Mouse (Mus musculus): ENCODE measurements around the gene Cacna1g. TPM values are rescaled to one million over a fixed set of nuclear protein-coding genes. Genes with fewer than 3 reads are reported as not detected.
A peak's percentile ranks its signal among the peaks of the same experiment; 100 is the strongest.

Cacna1g gene
- total RNA-seq (2021) = 1 to 10 TPM; 2.1 to 2.8 TPM
- long read RNA-seq, experiment 1 = 0 reads
- long read RNA-seq, experiment 2, partial matches to known transcripts = 0 of 1 reads
- long read RNA-seq, experiment 2, other reads (novel, unspliced or antisense) = 1 of 1 reads

DNA sequence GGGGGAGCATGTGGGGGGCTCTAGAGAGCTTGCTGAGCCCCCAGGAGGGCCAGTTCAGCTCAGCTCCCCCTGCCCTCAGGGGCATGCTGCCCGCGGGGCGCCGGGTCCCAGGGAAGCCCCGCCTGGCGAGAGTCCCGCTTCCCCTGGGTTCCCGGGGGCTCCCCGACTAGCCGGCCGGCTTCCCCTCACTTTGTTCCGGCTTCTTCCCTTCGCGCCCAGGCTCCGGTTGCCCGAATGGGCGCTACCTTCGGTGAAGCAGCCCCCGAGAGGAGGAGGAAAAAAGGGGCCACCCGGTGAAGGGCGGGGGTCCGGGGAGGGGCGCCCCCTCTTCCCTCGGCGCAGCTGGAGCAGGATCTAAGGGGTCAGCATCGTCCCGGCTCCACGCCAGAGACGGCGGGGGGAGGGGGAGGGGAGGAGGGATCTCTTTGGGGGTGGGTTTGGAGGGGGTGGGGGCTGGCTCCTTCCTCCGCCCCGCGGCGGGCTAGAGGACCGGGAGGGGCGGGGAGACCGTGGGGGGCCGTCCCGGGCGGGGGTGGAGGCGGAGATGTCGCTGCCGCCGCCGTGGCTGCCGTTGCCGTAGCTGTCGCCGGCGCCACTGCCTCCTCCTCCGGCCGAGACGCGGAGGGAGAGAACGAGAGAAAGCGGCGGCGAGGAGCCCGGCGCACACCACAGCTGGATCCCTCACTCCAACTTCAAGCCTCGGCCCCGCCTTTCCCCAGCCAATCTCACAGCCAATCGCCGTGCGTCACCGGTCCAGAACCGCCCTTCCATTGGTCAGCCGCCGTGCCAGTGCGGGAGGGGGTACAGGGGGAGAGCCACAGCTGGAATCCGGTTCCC lies at the start of gene Cacna1g:
Cacna1g (minus strand) TSS at position 492 of the 837 bp plus-strand sequence.
- peak; percentile 92 for DNase-seq

GRCm38 (mm10) chr11:94521219-94521843 lies 47.3 kb upstream of the Cacna1g start, which contains the start of gene Mycbpap:
Gene Mycbpap (minus strand): TSS chr11:94521742.
- peak; percentile 72 for DNase-seq

DNA sequence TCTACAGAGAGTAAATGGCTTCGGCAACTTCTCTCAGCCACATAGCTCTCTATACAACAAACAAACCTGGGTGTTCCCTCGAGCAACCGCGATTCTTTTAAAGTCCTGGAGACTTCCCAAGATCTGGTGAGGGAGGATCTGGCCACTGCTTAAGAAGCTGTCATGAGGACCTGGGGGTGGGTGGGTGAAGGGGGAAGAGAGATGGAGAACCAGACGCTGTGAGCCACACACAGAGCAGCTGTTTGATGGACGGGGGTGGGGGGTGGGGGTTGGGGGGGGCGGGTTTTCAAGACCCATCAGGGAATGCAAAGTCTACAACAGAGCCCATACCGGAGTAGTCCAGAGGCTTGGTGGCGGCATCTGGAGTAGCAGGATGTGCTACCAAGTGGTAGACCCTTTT lies 39.5 kb upstream of the Cacna1g start:
- no peak for DNase-seq

- no peak for DNase-seq
These were observed 35.0 kb upstream of the Cacna1g start for GRCm38 (mm10) chr11:94508976-94509375.

DNA sequence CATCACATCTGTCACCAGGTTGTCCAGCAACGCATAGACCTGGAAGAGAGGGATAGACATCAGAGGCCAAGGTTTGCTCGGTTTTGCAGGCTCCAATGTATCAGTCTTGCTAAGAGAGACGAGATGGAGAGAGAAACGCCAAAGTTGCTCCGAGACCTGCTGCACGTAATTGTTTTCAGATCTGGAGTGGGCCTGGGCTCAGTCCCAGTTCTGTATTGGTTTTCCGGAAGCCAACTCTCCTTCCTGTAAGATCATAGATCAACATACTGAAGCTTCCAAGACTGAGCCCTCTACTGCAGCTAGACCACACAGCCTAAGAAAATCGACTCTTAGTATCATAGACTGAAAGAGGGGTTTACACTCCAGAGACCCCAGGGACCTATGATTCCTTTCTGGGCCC lies 27.5 kb upstream of the Cacna1g start:
- no peak for DNase-seq

DNA sequence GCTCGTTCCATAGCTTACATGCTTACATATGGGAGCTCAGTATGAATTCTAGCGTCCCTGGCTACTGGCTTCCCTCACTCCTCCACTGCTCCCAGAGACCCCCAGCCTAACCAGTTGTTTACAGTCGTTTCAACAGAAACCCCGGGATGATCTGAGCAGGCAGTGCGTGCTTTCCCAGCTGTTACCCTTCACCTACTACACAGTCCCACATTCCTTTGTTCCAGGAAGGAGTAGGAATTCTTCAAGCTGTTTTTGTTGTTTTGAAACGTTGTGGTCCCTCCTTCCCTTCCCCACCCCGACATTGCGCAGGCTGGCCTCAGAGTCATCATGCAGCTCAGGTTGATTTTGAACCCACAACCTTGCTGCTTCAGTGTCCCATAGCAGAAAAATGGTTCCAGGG lies 26.4 kb upstream of the Cacna1g start:
- DNase-seq = no peak

GRCm38 (mm10) chr11:94499661-94500152 lies 25.7 kb upstream of the Cacna1g start, which contains the start of gene Epn3:
Gene Epn3 (minus strand): TSS chr11:94499974.
- peak; percentile 61 for DNase-seq

DNA sequence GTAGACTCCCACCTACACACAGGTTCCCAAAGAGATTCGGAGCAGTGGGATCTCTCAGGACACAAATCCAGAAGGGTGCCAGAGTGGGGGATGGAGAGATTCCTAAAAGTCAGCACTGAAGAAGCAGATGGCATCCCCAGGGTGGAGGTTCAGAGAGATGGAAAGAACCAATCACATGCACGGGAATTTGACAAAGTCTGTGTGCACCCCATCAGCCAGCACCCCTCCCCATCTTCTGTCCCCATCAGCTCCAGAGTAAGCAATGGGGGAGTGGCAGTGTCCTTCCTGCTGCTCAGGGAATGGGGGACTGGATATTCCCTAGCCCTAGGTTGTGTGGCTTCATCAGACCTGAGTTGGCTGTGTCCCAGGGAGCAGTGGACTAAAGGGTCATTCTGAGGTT lies 25.0 kb upstream of the Cacna1g start:
- DNase-seq = no peak

GRCm38 (mm10) chr11:94498093-94498996 lies 24.3 kb upstream of the Cacna1g start:
- peak; percentile 75 for DNase-seq

- DNase-seq = no peak
These were observed 21.4 kb upstream of the Cacna1g start for GRCm38 (mm10) chr11:94495415-94495814.

- DNase-seq = no peak
These were observed 17.7 kb upstream of the Cacna1g start for GRCm38 (mm10) chr11:94491749-94492099.

GRCm38 (mm10) chr11:94491035-94491748 lies 17.2 kb upstream of the Cacna1g start:
- DNase-seq = peak; percentile 67

DNA sequence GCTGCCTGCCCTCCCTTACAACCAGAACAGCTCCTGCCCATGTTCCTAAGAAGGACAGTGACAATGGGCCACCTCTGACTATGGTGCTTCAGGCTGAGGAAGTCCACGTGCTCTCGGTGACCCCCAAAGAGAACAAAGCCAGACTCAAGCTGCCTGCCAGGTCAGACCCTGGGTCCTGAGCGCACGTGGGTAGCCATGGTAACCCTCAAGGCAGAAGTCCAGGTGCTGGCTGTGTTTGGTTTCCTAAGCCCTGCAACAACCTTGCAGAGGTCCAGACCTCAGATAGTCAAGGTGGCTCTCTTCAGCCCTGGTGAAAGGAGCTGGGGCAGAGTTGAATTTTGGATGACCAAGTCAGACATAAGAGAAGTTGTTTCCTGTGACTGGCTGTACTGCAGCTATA lies 15.7 kb upstream of the Cacna1g start:
- DNase-seq = no peak

- no peak for DNase-seq
These were observed 15.0 kb upstream of the Cacna1g start for GRCm38 (mm10) chr11:94488767-94489533.

DNA sequence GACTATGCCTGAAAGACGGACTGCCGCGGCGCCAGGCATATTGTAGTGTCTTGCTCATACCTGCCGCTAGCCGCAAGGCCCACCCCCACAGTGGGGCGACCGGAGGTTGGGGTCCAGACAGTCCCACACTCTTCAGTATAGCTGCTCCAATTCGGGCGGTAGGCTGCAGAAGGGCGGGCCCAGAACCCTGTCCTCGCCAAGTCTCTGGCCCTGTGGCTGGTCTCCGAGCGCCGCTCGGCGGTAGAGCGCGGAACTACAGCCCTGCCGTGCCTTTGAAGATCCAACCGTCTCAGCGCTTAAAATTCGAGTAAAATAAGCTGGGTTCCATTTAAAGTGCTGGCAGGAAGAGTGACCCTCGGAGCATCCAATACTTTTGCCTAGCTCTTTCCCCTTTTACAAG lies 12.0 kb upstream of the Cacna1g start, which contains the start of gene Spata20:
Spata20 (minus strand) TSS at position 179 of the 400 bp plus-strand sequence.
- DNase-seq = peak; percentile 93

DNA sequence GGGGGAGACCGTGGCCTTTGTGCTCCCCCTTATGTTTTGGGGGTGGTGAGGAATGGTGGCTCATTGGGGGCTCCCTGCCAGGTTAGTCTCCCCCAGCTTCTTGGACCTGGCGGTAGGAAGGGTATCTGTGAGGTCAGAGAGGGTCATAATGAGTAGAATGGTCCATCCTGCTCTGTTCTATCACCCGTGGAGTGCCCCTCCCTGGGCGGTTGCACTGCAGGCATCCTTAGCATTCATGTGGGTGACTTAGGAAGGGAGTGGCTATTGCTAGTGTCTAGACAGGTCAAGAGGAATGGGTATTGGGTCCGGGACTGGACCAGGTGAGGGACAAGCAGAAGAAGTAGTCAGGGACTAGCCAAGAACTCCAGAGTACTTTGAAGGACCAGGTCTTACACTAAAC lies 11.2 kb upstream of the Cacna1g start:
- no peak for DNase-seq

DNA sequence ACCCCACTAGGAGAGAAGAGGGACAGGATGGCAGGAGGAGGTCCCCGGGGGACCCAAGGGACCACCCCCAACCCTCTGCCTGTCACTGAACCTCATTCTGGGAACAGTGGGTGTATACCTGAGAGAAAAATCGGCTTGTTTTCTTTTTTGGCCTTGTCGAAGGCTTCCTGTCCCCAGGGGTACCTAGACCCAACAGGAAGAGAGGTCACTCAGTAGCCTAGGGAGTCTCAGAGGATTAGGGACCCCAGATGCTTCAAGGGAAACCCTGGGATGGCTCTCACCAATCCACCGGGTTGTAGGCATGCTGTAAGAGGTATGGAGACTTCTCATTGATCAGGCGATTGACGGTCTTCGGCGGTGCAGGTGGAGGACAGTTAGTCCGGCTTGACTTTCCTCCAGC lies 10.6 kb upstream of the Cacna1g start:
- DNase-seq = no peak

- DNase-seq = no peak
These were observed 9.9 kb upstream of the Cacna1g start for GRCm38 (mm10) chr11:94483921-94484320.

DNA sequence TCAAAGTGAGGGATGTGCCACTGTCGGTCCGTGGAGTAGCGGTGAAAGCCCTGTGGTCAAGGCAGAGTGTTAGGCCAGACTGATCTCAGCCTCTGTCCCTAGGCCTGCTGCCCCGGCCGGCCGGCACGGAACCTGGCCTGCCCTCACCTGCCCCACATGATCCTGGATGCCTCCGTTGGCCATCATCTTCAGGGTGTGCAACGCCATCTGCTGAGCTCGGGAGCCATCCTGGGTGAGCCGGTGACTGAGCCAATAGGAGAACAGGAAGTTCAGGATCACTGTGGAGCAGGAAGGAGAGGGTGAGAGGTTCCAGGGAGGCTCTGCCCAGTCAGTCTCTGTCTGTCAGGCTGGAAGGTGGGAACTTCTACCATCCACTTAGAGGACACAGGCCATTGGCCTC lies 9.4 kb upstream of the Cacna1g start:
- no peak for DNase-seq

- DNase-seq = no peak
These were observed 8.7 kb upstream of the Cacna1g start for GRCm38 (mm10) chr11:94482738-94483137.

DNA sequence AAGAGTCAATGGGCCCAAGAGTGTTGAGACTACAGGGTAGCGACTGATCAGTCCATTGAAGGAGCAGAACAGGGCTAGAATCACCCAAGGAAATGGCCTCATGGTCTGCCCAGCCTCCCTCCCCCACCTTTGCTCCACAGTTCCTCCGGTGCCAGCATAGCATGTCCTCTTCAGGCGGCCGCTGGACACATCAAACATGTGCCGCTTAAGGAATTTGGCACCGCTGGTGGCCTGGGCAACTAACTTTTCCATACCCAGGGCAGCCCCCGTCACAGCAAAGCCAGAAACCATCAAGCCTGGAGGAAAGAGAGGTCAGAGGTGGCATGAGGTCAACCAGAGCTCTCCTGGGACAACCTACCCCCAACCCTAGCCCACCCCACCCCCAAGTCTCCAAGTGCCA lies 8.0 kb upstream of the Cacna1g start:
- DNase-seq = no peak
